Mouse (Mus musculus) liver, adult 2 months (tissue): ENCODE data around the gene Idnk.

Experiments
- CTCF ChIP-seq: fragments of 200-500 bp; IDR thresholded peaks from 2 replicates; pipeline ENCODE4 v1.5.1; 2011; ENCODE audit warnings: low read depth, low read length, control low read depth
- POLR2A ChIP-seq: fragments of 200-500 bp; IDR thresholded peaks from 2 replicates; pipeline ENCODE4 v1.6.1; 2011; ENCODE audit warnings: low read length, control low read depth; ENCODE audit not compliant: insufficient read depth; ENCODE audit errors: extremely low read depth

GRCm38 (mm10) chr13:58129687-58130246, 27.7 kb upstream of the Idnk start:
- TF ChIP-seq POLR2A (no peak), CTCF (no peak)
